Mouse (Mus musculus) kidney, adult 2 months (tissue): ENCODE measurements around the gene Arhgap29. TPM values are rescaled to one million over a fixed set of nuclear protein-coding genes. Genes with fewer than 3 reads are reported as not detected.
A peak's percentile ranks its signal among the peaks of the same experiment; 100 is the strongest.

Experiments used
- DNase-seq: peaks from one replicate; pipeline ENCODE4 v3.0.0; 2021
- H3K27ac ChIP-seq: fragments of 200-500 bp; 2 replicates; pipeline ENCODE4 v1.5.1; 2012; ENCODE audit warnings: low read depth, low read length, control low read depth, inconsistent platforms; ENCODE audit not compliant: insufficient read depth
- H3K27me3 ChIP-seq: fragments of 200-500 bp; replicated peaks from 2 replicates; pipeline ENCODE4 v1.6.1; 2012; ENCODE audit warnings: mild to moderate bottlenecking, moderate library complexity, low read length, inconsistent platforms; ENCODE audit not compliant: control insufficient read depth, insufficient read depth
- H3K36me3 ChIP-seq: fragments of 200-500 bp; 2 replicates; pipeline ENCODE4 v1.6.1; 2012; ENCODE audit warnings: mild to moderate bottlenecking, moderate library complexity, low read length, inconsistent platforms; ENCODE audit not compliant: control insufficient read depth, insufficient read depth
- H3K4me1 ChIP-seq: fragments of 200-500 bp; 2 replicates; pipeline ENCODE4 v1.6.1; 2011; ENCODE audit warnings: low read length; ENCODE audit not compliant: control insufficient read depth, insufficient read depth
- H3K4me3 ChIP-seq: fragments of 200-500 bp; 2 replicates; pipeline ENCODE4 v1.5.1; 2011; ENCODE audit warnings: mild to moderate bottlenecking, low read depth, low read length, control low read depth; ENCODE audit not compliant: insufficient read depth
- CTCF ChIP-seq: fragments of 200-500 bp; conservative IDR thresholded peaks from 2 replicates; pipeline ENCODE4 v1.5.1; 2011; ENCODE audit warnings: low read depth, mild to moderate bottlenecking, control low read depth, low read length, moderate library complexity, mixed read lengths; ENCODE audit not compliant: insufficient read depth, insufficient read length
- POLR2A ChIP-seq: fragments of 200-500 bp; IDR thresholded peaks from one replicate; pipeline ENCODE4 v1.6.1; 2011; ENCODE audit warnings: low read depth, low read length, control low read depth
- WGBS: fragments of 180-500 bp; shearing (Covaris S2); methylation state at CpG from one replicate; pipeline ENCODE4 v1.1.7; 2018; 5-methylcytosine and 5-hydroxymethylcytosine counted together
- polyA plus RNA-seq: library from polyadenylated mRNA; depleted of rRNA; stranded (reverse); fragments of >200 nt; gene quantifications from 2 replicates; pipeline ENCODE4 v1.2.3, GENCODE M21; 2012; rRNA removed

Arhgap29 gene
- polyA plus RNA-seq, result 28.4 and 31.7 TPM in 2 replicates

- Histone ChIP-seq H3K4me3 (peak within 1 kb of the TSS; percentile 81), H3K27ac (peak within 1 kb of the TSS; percentile 88), H3K4me1 (no peaks in the 10 kb centered on the region), H3K36me3 (no peaks in the 10 kb centered on the region), H3K27me3 (no peaks in the 10 kb centered on the region)
- WGBS, result 94% methylated on average over 8 of the region's 8 CpGs
- TF ChIP-seq POLR2A (no peak), CTCF (no peak)
- DNase-seq, result no peak
Measured at GRCm38 (mm10) chr3:121952041-121952591, at the start of gene Arhgap29. Gene Arhgap29 (plus strand): TSS chr3:121952541.

GRCm38 (mm10) chr3:121902729-121903128, 49.6 kb upstream of the Arhgap29 start:
- TF ChIP-seq POLR2A (no peak), CTCF (no peak)
- Histone ChIP-seq H3K4me1 (peaks cover 27% of the 10 kb centered on the region), H3K27me3 (no peaks in the 10 kb centered on the region), H3K36me3 (no peaks in the 10 kb centered on the region), H3K4me3 (no peak overlapping the region), H3K27ac (peak overlapping the region; percentile 78)
- peak; percentile 37 for DNase-seq
- WGBS, result 26% methylated on average over 5 of the region's 5 CpGs

- Histone ChIP-seq H3K36me3 (no peaks in the 10 kb centered on the region), H3K4me1 (peaks cover 27% of the 10 kb centered on the region), H3K27ac (peak overlapping the region; percentile 89), H3K4me3 (no peak overlapping the region), H3K27me3 (no peaks in the 10 kb centered on the region)
- DNase-seq, result peak; percentile 87
- TF ChIP-seq POLR2A, result no peak
- no peak for TF ChIP-seq CTCF
- WGBS, result 26% methylated on average over 4 of the region's 4 CpGs
Measured at GRCm38 (mm10) chr3:121903286-121903685, 49.1 kb upstream of the Arhgap29 start.

GRCm38 (mm10) chr3:121903695-121904094, 48.6 kb upstream of the Arhgap29 start:
- Histone ChIP-seq H3K4me1 (peaks cover 27% of the 10 kb centered on the region), H3K4me3 (peak overlapping the region; percentile 28), H3K27me3 (no peaks in the 10 kb centered on the region), H3K27ac (peak overlapping the region; percentile 89), H3K36me3 (no peaks in the 10 kb centered on the region)
- WGBS, result 42% methylated on average over 8 of the region's 8 CpGs
- TF ChIP-seq CTCF, result no peak
- TF ChIP-seq POLR2A, result no peak
- DNase-seq, result no peak

GRCm38 (mm10) chr3:121904476-121904875, 47.9 kb upstream of the Arhgap29 start:
- Histone ChIP-seq H3K27me3 (no peaks in the 10 kb centered on the region), H3K4me3 (no peak overlapping the region), H3K27ac (no peak overlapping the region), H3K4me1 (peaks cover 27% of the 10 kb centered on the region), H3K36me3 (no peaks in the 10 kb centered on the region)
- DNase-seq, result peak; percentile 36
- 44% methylated on average over 2 of the region's 2 CpGs for WGBS
- TF ChIP-seq POLR2A (no peak), CTCF (no peak)

GRCm38 (mm10) chr3:121906623-121907022, 45.7 kb upstream of the Arhgap29 start:
- Histone ChIP-seq H3K27me3 (no peaks in the 10 kb centered on the region), H3K36me3 (no peaks in the 10 kb centered on the region), H3K4me1 (peaks cover 27% of the 10 kb centered on the region), H3K4me3 (no peak overlapping the region), H3K27ac (no peak overlapping the region)
- DNase-seq, result no peak
- TF ChIP-seq POLR2A (no peak), CTCF (no peak)
- WGBS, result 64% methylated on average over 8 of the region's 8 CpGs

- Histone ChIP-seq H3K27ac (no peak overlapping the region), H3K4me3 (no peak overlapping the region), H3K4me1 (peaks cover 11% of the 10 kb centered on the region), H3K27me3 (no peaks in the 10 kb centered on the region), H3K36me3 (no peaks in the 10 kb centered on the region)
- TF ChIP-seq CTCF, result no peak
- TF ChIP-seq POLR2A, result no peak
- no peak for DNase-seq
- WGBS, result 53% methylated on average over 3 of the region's 3 CpGs
Measured at GRCm38 (mm10) chr3:121909155-121909554, 43.2 kb upstream of the Arhgap29 start.

- 83% methylated on average over 5 of the region's 5 CpGs for WGBS
- TF ChIP-seq CTCF (no peak), POLR2A (no peak)
- no peaks in the 10 kb centered on the region; the same call in 1 of the 2 replicates for H3K4me1 ChIP-seq
- H3K27me3 ChIP-seq, result no peaks in the 10 kb centered on the region
- DNase-seq, result no peak
- H3K27ac ChIP-seq, result no peak overlapping the region
- no peak overlapping the region for H3K4me3 ChIP-seq
- H3K36me3 ChIP-seq, result no peaks in the 10 kb centered on the region
Measured at GRCm38 (mm10) chr3:121913476-121913875, 38.9 kb upstream of the Arhgap29 start.
